Mouse (Mus musculus): Measurements from ENCODE around the gene Adamts7.

- TF ChIP-seq EP300 (optimal IDR thresholded peaks at IDR 0.05) (no peak), CTCF (IDR thresholded peaks at IDR 0.05; ENCODE audit: low read depth) (no peak)
Observed at GRCm38 (mm10) chr9:90181656-90182388, 19.0 kb downstream of the Adamts7 start.
